In the genomic region with DNA sequence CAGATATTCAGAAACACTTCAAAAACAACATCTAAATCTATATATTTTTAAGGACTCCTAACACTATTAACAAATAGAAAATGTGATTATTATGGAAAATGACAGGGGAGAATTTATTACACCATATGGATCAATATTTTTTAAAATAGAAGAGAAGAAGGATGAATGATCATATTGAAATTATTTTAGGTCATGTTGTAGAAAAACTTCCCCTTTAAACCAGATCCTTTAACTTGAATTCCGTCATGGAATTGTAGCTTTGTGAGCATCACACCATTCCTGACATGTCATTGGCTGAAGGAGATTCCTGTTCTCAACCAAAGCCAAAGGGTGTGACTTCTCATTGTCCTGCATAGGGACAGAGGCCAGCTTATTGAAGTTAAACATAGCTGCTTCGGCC, we compare ENCODE assay signal across 38 mouse cellular contexts. TPM values are rescaled to one million over a fixed set of nuclear protein-coding genes. Genes with fewer than 3 reads are reported as not detected.
"Had no signal": no experiment of that assay in that cellular context is flagged by ENCODE, and none has a peak within 500 bp of the region (broad histone marks: within the 10 kb centered on the region; RNA-seq: fewer than 3 reads in every experiment).

A gene (plus strand): TSS at position 301 of the 400 bp plus-strand sequence.

- H3K27ac ChIP-seq: left cerebral cortex, adult 2 months; limb, embryonic 10.5 days; limb, embryonic 12.5 days; limb, embryonic 13.5 days; limb, embryonic 15.5 days; liver, embryonic 12.5 days; liver, embryonic 13.5 days; liver, embryonic 14.5 days; liver, embryonic 15.5 days; lung, embryonic 15.5 days; macrophage; midbrain, embryonic 10.5 days; midbrain, embryonic 12.5 days; midbrain, embryonic 13.5 days; midbrain, embryonic 15.5 days had no signal

- H3K36me3 ChIP-seq: limb, embryonic 10.5 days; limb, embryonic 12.5 days; limb, embryonic 13.5 days; limb, embryonic 15.5 days; liver, embryonic 12.5 days; liver, embryonic 13.5 days; liver, embryonic 15.5 days; lung, embryonic 15.5 days; midbrain, embryonic 10.5 days; midbrain, embryonic 12.5 days; midbrain, embryonic 13.5 days; midbrain, embryonic 15.5 days had no signal

- DNase-seq: left cerebral cortex, postnatal 4 days; liver; liver, embryonic 13.5 days; liver, postnatal 0 days; lung, adult 18-20 months; lung, adult 2 months; lung, embryonic 14.5 days; lung, postnatal 10 days; lung, postnatal 14 days; lung, postnatal 36 days; lung, postnatal 4 days; midbrain, embryonic 14.5 days had no signal

- H3K4me1 ChIP-seq: limb, embryonic 10.5 days; limb, embryonic 12.5 days; limb, embryonic 13.5 days; limb, embryonic 15.5 days; liver, embryonic 12.5 days; liver, embryonic 13.5 days; liver, embryonic 15.5 days; lung, embryonic 15.5 days; megakaryocyte, embryonic 14.5 days; midbrain, embryonic 10.5 days; midbrain, embryonic 12.5 days; midbrain, embryonic 13.5 days; midbrain, embryonic 15.5 days had no signal

- H3K27me3 ChIP-seq: limb, embryonic 12.5 days; limb, embryonic 13.5 days; limb, embryonic 15.5 days; liver, embryonic 12.5 days; liver, embryonic 13.5 days; liver, embryonic 15.5 days; lung, embryonic 15.5 days; megakaryocyte, embryonic 14.5 days; midbrain, embryonic 12.5 days; midbrain, embryonic 13.5 days; midbrain, embryonic 15.5 days had no signal

- H3K4me3 ChIP-seq: left cerebral cortex, adult 2 months; limb, embryonic 10.5 days; limb, embryonic 12.5 days; limb, embryonic 13.5 days; limb, embryonic 15.5 days; liver, embryonic 12.5 days; liver, embryonic 13.5 days; liver, embryonic 15.5 days; lung, embryonic 15.5 days; megakaryocyte, embryonic 14.5 days; midbrain, embryonic 10.5 days; midbrain, embryonic 12.5 days; midbrain, embryonic 13.5 days; midbrain, embryonic 15.5 days; myocyte had no signal

RNA-seq across cellular contexts. Expression of the gene that starts here (rescaled TPM):
- polyA plus RNA-seq: limb, embryonic 10.5 days; limb, embryonic 11.5 days; limb, embryonic 12.5 days; limb, embryonic 13.5 days; limb, embryonic 14.5 days; limb, embryonic 15.5 days; liver, adult 2 months; liver, embryonic 11.5 days; liver, embryonic 12.5 days; liver, embryonic 13.5 days; liver, embryonic 14.5 days; liver, embryonic 15.5 days; liver, embryonic 16.5 days; liver, postnatal 0 days; lung, adult 2 months; lung, embryonic 14.5 days; lung, embryonic 15.5 days; lung, embryonic 16.5 days; lung, postnatal 0 days; macrophage; midbrain, embryonic 10.5 days; midbrain, embryonic 11.5 days; midbrain, embryonic 12.5 days; midbrain, embryonic 13.5 days; midbrain, embryonic 14.5 days; midbrain, embryonic 15.5 days; midbrain, embryonic 16.5 days; midbrain, postnatal 0 days; myocyte had no signal
